Mouse (Mus musculus) kidney, postnatal 14 days (tissue): ENCODE data around the gene Tead1.
"Not testable (repeated sequence)": the region's sequence is repeated elsewhere in the genome, so short reads cannot be mapped to it uniquely, and the experiment has no call there.

Experiments used
- DNase-seq: peaks from one replicate; pipeline ENCODE4 v3.0.0; 2022; ENCODE audit warnings: mixed read lengths

Gene Tead1

DNA sequence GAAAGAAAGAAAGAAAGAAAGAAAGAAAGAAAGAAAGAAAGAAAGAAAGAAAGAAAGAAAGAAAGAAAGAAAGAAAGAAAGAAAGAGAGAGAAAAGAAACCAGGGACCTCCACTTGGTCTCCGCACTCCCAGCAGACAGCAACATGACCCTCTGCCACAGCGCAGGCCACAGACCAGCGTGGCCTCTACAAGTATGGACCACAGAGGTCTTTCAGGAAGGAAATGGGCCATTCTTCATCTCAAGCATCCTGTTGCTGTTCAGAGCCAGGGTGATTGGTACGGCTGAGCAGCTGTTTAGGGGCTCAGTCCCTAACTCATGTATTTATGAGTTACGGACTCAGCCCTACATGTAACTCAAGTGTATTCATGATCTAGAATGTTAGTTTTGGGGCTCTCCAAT, 256.8 kb downstream of the Tead1 start:
- DNase-seq: not testable (repeated sequence)

- no peak for DNase-seq
Measured at GRCm38 (mm10) chr7:112937089-112937488, 258.0 kb downstream of the Tead1 start.

DNA sequence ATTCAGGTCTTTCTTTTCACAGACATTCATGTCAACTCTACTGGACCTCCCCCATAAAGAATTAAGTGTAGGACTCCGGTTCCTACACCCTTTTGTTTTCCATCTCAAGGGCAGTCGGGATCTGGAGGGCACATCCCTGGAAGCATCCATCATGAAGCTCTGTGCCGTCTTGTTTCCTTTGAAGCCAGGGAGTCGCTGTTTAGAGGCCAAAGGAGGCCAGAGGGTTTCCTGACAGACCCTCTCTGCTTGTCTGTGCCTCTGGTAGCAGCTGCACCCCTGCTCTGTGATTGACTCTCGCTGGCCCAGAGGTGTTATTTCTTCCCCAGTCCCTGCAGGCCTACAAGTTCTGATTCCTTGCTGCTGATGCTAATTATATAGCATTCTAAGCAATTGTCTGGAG, 259.8 kb downstream of the Tead1 start:
- DNase-seq: no peak

- DNase-seq: no peak
Measured at GRCm38 (mm10) chr7:112942567-112942966, 263.4 kb downstream of the Tead1 start.

DNA sequence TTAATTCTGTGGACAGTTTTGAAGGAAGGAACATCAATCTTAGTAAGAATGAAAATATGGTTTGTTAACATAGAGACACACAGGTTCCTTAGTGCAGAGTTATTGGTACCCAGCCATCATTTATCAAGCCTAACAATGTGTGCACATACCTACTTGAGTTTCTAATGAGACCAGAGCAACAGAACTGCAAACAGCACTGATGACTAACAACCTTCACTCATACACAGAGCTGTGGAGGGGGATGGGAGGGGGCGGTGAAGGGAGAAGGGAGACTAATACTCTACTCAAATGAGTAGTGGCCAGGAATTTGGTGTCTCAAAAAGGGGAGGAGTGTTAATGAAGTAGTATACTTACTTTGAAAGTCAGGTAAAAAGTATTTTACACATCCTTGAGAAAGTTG, 263.9 kb downstream of the Tead1 start:
- no peak for DNase-seq

GRCm38 (mm10) chr7:112946706-112947105, 267.6 kb downstream of the Tead1 start:
- DNase-seq: peak; percentile 73

- peak; percentile 94 for DNase-seq
Measured at GRCm38 (mm10) chr7:112953777-112954291, 274.7 kb downstream of the Tead1 start, which contains the start of gene Rassf10. Gene Rassf10 (plus strand): TSS chr7:112953962.

DNA sequence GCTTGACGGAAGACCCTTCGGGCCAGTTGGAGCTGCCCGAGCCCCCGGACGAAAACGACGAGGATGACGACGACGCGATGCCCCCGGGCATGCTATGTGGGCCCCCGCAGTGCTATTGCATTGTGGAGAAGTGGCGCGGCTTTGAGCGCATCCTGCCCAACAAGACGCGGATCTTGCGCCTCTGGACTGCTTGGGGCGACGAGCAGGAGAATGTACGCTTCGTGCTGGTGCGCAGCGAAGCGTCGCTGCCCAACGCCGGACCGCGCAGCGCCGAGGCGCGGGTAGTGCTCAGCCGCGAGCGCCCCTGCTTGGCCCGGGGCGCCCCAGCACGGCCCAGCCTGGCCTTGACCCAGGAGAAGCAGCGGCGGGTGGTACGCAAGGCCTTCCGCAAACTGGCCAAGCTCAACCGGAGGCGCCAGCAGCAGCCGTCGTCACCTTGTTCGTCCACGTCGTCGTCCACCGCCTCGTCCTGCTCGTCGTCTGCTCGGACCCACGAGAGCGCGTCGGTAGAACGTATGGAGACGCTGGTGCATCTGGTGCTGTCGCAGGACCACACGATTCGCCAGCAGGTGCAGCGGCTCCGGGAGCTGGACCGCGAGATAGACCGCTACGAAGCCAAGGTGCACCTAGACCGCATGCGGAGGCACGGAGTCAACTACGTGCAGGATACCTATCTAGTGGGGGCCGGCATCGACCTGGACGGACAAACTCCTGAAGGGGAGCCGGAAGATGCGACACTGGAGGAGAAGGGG, 275.4 kb downstream of the Tead1 start:
- DNase-seq: peak; percentile 51

DNA sequence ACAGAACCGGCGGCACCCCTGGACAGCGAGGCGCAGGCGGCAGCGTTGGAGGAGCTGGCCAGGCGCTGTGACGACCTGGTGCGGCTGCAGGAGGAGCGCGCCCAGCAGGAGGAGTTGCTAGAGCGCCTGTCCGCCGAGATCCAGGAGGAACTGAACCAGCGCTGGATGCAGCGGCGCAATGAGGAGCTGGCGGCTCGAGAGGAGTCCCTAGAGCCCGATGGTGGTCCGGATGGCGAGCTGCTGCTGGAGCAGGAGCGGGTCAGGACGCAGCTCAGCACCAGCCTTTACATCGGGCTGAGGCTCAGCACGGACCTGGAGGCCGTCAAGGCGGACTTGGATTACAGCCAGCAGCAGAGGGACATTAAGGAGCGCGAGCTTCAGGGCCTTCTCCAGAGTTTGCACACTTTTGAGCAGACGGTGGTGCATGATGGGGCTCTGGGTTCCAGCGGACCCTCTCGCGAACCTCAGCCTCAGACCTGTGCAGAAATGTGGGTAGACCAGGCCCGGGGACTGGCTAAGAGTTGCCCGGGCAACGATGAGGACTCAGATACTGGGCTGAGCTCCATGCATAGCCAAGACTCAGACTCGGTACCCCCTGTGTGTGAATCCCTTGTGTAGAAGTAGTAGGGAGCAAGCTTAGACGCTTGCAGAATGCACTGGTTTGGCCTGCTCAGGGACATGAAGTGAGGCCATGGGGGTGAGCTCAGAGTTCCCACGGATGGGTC, 276.1 kb downstream of the Tead1 start:
- DNase-seq: peak; percentile 65

- peak; percentile 14 for DNase-seq
Measured at GRCm38 (mm10) chr7:112955955-112956354, 276.8 kb downstream of the Tead1 start.
